Mouse (Mus musculus) layer of hippocampus, postnatal 14 days (tissue): ENCODE results near the gene Eef1akmt1. TPM values are rescaled to one million over a fixed set of nuclear protein-coding genes. Genes with fewer than 3 reads are reported as not detected.
A peak's percentile ranks its signal among the peaks of the same experiment; 100 is the strongest.

ENCODE experiments used
- DNase-seq, 2 experiments: peaks; one replicate each; pipeline ENCODE4 v3.0.0; 2021 to 2022; ENCODE audit warnings: low spot score in 2 of 2, mixed read lengths in 1 of 2
- total RNA-seq, 2 experiments: library from RNA; stranded (reverse); gene quantifications; 2 replicates each; pipeline ENCODE4 v1.2.3; 2021

The Eef1akmt1 gene
- total RNA-seq, 2 experiments from 2014 or later: 32.7 to 34.0 TPM

- DNase-seq: peak; percentile 55 to 61
Measured at GRCm38 (mm10) chr14:57525388-57526049, 45.9 kb downstream of the Eef1akmt1 start.

GRCm38 (mm10) chr14:57524671-57525387, 46.6 kb downstream of the Eef1akmt1 start, which contains the start of gene Il17d:
Gene Il17d, plus strand, starts transcription at chr14:57524777.
- DNase-seq: peak in 1 of 2 experiments; percentile 39

DNA sequence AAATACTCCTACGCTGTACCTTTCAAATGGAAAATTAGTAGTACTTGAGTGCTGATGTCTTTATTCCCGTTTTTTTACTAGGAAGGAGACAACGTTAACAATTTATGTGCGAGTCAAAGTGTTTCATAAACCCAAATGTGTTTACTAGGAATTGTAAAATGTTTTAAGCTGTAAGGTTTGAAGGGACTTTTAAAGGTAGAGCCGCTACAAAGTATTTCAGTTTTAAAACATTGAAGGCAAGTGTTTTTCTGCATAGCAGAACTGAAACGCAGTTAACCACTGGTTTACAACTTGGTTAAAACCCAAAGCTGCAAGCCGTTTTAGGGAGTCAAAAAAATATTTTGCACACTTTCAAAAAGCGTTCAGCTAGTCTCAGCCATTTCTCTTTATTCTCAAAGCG, 47.6 kb downstream of the Eef1akmt1 start:
- no peak for DNase-seq

- DNase-seq: no peak
Measured at GRCm38 (mm10) chr14:57517001-57517400, 54.4 kb downstream of the Eef1akmt1 start.

DNA sequence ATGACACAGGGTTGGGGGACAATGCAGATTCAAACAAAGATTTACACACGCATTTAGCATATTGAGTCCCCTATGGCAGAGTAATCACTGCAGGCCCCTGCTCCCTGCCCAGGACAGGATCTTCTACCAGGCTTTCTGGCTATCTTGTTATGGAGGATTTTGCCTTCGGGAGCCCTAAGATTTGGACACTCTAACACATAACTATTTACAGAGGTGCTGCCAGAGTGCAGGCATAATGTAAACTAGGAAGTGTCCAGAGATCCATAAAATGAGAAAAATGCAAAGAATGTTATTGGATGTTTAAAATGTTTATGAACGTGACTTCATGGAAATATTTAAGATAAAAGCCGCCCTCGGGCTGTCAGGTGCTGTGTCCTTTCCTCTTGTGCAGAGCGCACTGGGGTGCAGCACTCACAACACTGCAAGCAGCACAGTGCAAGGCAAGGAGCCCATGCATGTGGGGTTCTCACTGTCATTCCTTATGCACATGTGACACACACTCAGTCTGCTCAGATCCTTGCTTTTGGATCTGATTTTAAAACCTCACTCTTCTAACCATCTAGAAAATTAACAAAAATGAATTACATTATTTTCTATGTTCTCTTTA, 56.2 kb downstream of the Eef1akmt1 start:
- DNase-seq: no peak

DNA sequence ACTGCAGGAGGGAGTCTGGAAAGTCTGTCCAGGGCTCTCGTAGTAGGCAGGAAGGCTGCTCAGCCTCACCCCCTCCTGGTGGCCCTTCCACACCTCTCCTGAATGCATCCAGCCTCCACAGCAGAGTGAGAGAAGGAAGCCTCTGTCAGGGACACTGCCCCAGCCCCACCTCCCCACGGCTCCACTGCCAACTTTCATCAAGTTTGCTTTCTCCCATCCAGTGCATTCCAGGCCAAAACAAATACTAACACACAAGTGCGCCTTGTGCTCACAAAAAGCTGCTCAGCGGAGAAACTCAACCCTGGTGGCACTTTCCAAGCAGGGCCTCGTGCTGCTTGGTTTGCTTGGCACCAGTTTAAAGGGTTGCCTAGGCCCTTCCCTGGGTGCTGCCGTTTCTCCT, 61.9 kb downstream of the Eef1akmt1 start:
- DNase-seq: peak; percentile 36 to 75

- DNase-seq: no peak
Measured at GRCm38 (mm10) chr14:57503729-57504128, 67.7 kb downstream of the Eef1akmt1 start.

Other genes starting within 250 kb of the Eef1akmt1 start
- gene Cryl1, start 173.1 kb downstream of the Eef1akmt1 start, total RNA-seq: 10 to 100 TPM; 23.3 to 23.5 TPM
- gene Ift88, start 147.6 kb downstream of the Eef1akmt1 start, total RNA-seq: 10 to 100 TPM; 13.6 to 14.2 TPM
- gene Il17d, start 46.8 kb downstream of the Eef1akmt1 start, total RNA-seq: 1 to 10 TPM; 8.9 to 10.0 TPM
- gene Xpo4, start 93.8 kb upstream of the Eef1akmt1 start, total RNA-seq: 10 to 100 TPM; 13.0 to 14.1 TPM
- gene Gm49361, start 174.5 kb upstream of the Eef1akmt1 start, total RNA-seq: not detected
- gene Lats2, start 186.8 kb upstream of the Eef1akmt1 start, total RNA-seq: 10 to 100 TPM; 32.7 to 34.8 TPM
- 10 to 100 TPM; 37.0 to 64.9 TPM for gene Sap18, start 226.6 kb upstream of the Eef1akmt1 start, total RNA-seq